Mouse (Mus musculus): Measurements from ENCODE around the gene Btn2a2. TPM values are rescaled to one million over a fixed set of nuclear protein-coding genes. Genes with fewer than 3 reads are reported as not detected.

The Btn2a2 gene
- total RNA-seq, 2 experiments from 2014 or later, result 0.65 to 1.4 TPM

DNA sequence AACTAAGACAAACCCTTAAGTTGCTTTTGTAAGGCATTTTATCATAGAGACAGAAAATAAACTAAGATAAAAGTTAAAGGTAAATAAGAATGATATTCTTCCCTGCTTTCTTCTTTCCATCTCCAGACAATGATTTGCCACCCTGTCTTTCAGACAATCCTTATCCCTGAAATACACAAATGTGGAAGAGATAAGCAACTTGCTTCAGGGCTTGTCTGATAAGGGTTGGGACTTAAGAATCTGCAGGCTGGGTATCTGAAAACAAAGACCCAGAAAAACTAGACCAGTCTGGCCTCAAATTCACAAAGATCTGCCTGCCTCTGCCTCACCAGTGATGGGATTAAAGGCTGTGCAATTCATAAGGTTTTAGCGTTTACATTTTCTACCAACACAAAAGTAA is 2.6 kb upstream of the Btn2a2 start:
- no peak for DNase-seq (ENCODE audit: extremely low spot score in 1 of 2, low spot score in 2 of 2)
- intact Hi-C loops (cut with DNase I), result no loop called here
- TF ChIP-seq CTCF (IDR thresholded peaks at IDR 0.05), result no peak
- Histone ChIP-seq H3K27ac (no peak overlapping the region), H3K4me3 (no peak overlapping the region)

DNA sequence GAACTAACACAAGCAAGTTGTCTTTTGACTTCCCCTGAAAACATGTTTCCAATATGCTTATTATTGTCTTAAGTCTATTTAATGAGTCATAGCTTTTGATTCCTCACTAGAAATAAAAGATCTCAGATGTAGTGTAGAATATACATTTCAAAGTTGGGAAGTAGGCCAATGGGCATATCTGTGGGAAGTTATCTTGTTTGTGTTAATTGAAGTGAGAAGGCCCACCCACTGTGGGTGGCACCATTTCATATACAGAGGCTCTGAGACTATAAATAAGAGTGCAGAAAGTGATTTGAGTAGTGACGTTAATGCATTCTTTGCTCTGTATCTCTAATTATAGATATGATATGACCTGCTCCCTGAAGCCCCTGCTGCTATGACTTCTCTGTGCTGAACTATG is 2.2 kb upstream of the Btn2a2 start:
- no peak for TF ChIP-seq CTCF (IDR thresholded peaks at IDR 0.05)
- intact Hi-C loops (cut with DNase I), result no loop called here
- no peak for DNase-seq (ENCODE audit: extremely low spot score in 1 of 2, low spot score in 2 of 2)
- no peak overlapping the region for H3K4me3 ChIP-seq
- no peak overlapping the region for H3K27ac ChIP-seq

DNA sequence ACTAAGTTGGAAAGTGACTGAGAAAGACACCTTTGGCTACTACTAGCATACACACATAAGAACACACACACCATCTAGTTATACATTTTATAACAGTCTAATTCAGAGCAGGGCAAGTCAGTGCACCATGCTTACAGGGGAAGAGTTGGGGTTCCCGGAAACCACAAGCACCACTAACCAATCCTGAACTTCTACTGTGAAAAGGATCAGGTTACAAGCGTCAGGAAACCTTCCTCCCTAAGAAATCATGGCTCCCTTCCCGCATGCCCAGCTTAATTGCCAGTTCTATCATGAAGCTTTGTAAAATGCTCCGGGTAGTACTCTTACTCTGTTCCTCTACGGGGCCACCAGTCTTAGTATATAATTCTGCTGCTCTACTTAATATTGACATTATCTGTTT is 3.4 kb downstream of the Btn2a2 start:
- no peak for TF ChIP-seq CTCF (IDR thresholded peaks at IDR 0.05)
- no peak overlapping the region for H3K27ac ChIP-seq
- DNase-seq (ENCODE audit: extremely low spot score in 1 of 2, low spot score in 2 of 2), result no peak

DNA sequence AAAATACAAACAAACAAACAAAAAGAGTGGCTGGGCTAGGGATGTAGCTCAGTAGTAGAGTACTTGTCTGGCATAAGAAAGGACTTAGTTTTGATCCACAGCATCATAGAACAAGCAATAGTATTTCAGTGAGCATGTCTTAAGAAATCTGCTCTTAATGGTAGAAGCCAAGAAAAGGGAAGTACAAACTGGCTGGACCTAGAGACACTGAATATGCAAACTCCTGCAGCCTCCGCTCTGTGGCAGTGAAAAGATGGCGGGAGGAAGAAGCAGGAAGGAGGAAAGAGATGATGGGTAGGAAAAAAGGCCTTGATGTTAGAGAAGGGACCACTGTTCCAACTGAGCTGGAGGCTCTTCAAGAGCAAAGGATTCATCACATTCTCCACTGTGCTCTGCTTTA is 5.5 kb downstream of the Btn2a2 start:
- intact Hi-C loops (cut with DNase I), result no loop called here
- DNase-seq (ENCODE audit: extremely low spot score in 1 of 2, low spot score in 2 of 2), result no peak
- no peak for TF ChIP-seq CTCF (IDR thresholded peaks at IDR 0.05)
- Histone ChIP-seq H3K4me3 (no peak overlapping the region), H3K27ac (no peak overlapping the region)

More for the DNA sequence above, 3.4 kb downstream of the Btn2a2 start:
- H3K4me3 ChIP-seq, result no peak overlapping the region
- intact Hi-C loops (cut with DNase I), result no loop called here

DNA sequence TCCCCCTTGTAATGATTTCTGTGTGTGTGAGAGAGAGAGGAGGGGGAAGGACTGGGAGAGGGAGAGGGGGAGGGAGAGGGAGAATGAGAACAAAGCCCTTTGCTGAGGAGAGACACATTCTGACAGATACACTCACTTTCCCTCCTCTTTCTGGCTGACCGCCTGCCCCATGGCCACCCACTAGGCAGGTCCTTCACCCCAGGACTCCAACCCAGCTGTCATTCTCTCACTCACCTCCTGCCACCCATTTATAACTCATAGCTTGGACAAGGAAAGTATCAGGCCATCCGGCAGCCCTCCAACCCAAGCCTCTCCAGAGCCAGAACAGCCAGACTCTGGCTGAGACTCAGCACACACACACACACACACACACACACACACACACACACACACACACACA is 13.0 kb downstream of the Btn2a2 start:
- no peak for DNase-seq (ENCODE audit: extremely low spot score in 1 of 2, low spot score in 2 of 2)
- intact Hi-C loops (cut with DNase I), result no loop called here

DNA sequence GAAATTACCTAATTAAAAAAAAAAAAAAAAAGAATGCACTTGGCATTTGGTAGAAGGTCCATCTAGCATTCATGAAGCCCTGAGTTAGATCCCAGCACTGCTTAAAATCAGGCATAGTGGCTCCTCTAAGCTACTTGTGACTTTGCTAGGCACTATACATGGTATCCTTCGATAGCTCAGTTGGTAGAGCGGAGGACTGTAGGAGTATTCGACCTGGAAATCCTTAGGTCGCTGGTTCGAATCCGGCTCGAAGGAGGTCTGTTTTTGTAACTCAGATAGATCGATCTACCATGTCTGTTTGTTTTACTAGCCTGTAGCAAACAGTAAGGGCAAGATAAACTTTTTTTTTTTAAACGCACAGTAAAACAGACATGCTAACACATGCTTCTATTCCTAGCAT is 21.7 kb downstream of the Btn2a2 start:
- Histone ChIP-seq H3K27ac (no peak overlapping the region), H3K4me3 (no peak overlapping the region)
- DNase-seq (ENCODE audit: extremely low spot score in 1 of 2, low spot score in 2 of 2), result peak; percentile 69
- intact Hi-C loops (cut with DNase I), result no loop called here
- TF ChIP-seq CTCF (IDR thresholded peaks at IDR 0.05), result no peak

More for the DNA sequence above, 13.0 kb downstream of the Btn2a2 start:
- no peak overlapping the region for H3K27ac ChIP-seq
- H3K4me3 ChIP-seq, result no peak overlapping the region
- TF ChIP-seq CTCF (IDR thresholded peaks at IDR 0.05), result no peak

DNA sequence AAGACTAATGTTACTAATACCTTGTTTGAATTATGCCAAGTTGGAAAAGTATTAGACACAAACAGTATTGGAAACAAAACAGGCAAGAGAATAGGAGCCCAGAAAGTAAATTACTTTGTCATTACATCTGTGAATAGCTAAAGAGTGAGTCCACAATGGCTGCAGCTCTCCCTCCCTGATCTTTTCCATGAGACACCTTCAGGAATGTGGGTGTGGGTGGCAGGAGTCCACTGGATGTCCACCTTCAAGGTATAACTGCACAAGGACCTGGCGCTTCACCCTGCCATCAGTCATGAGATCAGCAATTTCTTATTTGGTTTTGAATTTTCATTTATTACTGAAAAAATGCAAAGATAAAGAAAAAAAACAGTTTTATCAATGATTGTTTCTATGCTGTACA is 22.4 kb downstream of the Btn2a2 start:
- Histone ChIP-seq H3K4me3 (no peak overlapping the region), H3K27ac (no peak overlapping the region)
- no peak for TF ChIP-seq CTCF (IDR thresholded peaks at IDR 0.05)
- no peak for DNase-seq (ENCODE audit: extremely low spot score in 1 of 2, low spot score in 2 of 2)
- intact Hi-C loops (cut with DNase I), result no loop called here

DNA sequence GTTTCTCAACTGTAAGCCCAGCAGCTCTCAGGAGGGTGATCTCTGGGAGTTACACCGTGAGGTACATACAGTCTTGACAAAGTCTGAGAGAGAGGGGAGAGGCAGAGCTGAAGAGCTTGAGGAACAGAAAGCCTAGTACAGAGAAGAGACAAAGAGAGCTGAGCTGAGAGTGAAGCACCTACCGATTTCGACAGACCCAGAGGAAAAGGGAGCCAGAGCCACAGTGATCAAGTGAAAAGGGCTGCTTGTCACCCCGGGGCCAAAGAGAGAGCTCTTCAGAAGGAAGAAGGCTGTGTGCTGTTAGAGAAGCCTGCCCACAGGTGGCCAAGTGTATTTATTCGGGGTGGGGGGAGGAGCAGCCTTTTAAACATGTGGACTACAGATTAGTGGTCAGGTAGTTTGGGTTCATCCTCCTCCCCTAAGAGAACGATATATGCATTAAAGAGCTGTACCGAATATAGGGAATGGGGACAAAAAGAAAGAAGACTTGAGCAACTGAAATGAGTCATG is 23.0 kb downstream of the Btn2a2 start, which contains the start of gene Btn1a1:
TSS of gene Btn1a1 (minus strand) at position 302 of the 510 bp plus-strand sequence.
- TF ChIP-seq CTCF (IDR thresholded peaks at IDR 0.05), result no peak
- DNase-seq (ENCODE audit: extremely low spot score in 1 of 2, low spot score in 2 of 2), result no peak
- Histone ChIP-seq H3K27ac (no peak within 1 kb of the TSS), H3K4me3 (peak within 1 kb of the TSS; percentile 66)
- intact Hi-C loops (cut with DNase I), result loop anchor here (2.0 kb wide), 1 partner anchor 49 kb away; no protein-coding TSS in a partner anchor

DNA sequence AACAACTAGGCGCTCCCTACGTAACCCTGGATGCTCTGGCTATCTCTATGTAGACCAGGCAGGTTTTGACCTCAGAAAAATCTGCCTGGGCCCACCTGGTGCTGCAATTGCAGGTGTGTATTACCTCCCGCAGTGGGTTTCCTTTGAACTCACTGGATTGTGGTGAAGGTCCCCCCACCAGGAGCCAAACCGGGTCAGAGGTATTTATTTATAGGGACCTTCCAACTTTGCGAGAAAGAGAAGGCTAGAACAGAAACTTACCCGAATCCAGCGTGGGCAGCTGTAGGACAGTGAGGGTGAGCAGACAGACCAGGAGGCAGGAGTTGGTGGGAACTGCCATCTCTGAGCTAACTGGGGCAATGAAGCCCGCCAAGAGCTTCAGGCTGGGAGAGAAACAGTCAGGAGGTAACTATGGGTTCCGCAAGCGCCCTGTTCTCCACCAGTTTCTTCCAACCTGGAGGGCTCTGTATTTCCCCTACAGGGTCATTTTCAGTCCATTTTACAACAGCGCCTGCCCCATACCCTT is 23.8 kb downstream of the Btn2a2 start:
- no peak for DNase-seq (ENCODE audit: extremely low spot score in 1 of 2, low spot score in 2 of 2)
- no peak for TF ChIP-seq CTCF (IDR thresholded peaks at IDR 0.05)
- intact Hi-C loops (cut with DNase I), result loop anchor here (2.0 kb wide), 1 partner anchor 50 kb away; no protein-coding TSS in a partner anchor

DNA sequence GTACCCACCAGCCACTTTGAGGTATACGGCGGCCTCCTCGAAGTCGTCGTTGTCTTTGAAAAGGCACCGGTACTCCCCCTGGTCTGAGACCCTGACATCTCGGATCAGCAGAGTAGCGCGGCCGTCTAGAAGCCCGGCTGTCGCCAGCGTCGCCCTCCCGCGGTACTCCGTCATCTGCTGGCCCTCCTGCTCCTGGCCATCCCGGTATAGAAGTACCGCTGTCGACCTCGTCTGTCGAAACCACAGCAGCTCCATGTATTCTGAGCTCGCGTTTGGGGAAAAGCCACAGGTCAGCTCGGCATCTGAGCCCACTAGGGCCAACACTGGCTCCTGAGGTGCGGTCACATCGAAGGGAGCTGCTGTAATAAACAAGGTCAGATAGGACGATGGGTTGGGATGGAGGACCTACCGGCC is 24.4 kb downstream of the Btn2a2 start:
- Histone ChIP-seq H3K27ac (peak overlapping the region; percentile 24; the same call in 1 of the 2 replicates), H3K4me3 (peak overlapping the region; percentile 66)
- DNase-seq (ENCODE audit: extremely low spot score in 1 of 2, low spot score in 2 of 2), result peak in 1 of 2 experiments; percentile 52
- no peak for TF ChIP-seq CTCF (IDR thresholded peaks at IDR 0.05)
- intact Hi-C loops (cut with DNase I), result loop anchor here (2.0 kb wide), 1 partner anchor 51 kb away; no protein-coding TSS in a partner anchor

More for the DNA sequence above, 23.8 kb downstream of the Btn2a2 start:
- peak overlapping the region; percentile 66 for H3K4me3 ChIP-seq
- no peak overlapping the region for H3K27ac ChIP-seq

DNA sequence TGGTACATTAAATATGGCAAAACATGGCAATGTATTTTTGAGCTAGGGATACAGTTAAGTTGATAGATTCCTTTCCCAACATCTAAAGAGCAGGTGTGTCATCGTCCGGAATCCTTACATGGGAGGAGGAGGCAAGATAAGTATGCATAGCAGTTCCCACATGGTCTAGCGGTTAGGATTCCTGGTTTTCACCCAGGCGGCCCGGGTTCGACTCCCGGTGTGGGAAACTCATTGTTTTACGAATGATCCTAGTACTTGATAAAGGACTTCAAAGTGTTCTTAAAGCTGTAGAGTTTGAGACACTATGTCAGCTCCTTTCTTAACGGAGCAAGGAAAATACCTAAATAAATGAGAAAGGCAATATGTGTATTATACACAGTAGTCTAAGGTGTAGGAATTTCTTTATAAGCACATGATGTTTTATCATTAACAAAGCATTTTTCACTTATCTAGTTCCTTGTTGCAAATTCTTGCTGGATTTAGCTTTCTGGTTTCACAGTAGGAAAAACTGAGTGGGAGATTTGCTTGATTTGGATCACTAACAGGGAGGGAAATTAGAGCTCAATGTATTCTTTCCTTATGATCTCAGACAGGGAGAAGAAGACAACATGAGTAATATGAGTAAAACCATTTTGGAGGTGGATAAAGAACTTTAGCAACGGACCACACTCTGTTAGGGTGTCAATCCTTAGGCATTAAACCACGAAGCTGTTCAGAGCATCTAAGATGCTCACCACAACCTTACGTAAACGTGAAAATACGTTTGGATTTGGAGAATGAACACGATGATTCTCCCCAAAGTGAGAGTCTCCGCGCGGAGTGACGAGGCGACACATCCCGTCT is 25.1 kb downstream of the Btn2a2 start:
- no peak for TF ChIP-seq CTCF (IDR thresholded peaks at IDR 0.05)
- Histone ChIP-seq H3K27ac (peak overlapping the region; percentile 24; the same call in 1 of the 2 replicates), H3K4me3 (peak overlapping the region; percentile 66)
- peak; percentile 88 to 90 for DNase-seq (ENCODE audit: extremely low spot score in 1 of 2, low spot score in 2 of 2)
- intact Hi-C loops (cut with DNase I), result loop anchor here (2.0 kb wide), 1 partner anchor 51 kb away; no protein-coding TSS in a partner anchor

DNA sequence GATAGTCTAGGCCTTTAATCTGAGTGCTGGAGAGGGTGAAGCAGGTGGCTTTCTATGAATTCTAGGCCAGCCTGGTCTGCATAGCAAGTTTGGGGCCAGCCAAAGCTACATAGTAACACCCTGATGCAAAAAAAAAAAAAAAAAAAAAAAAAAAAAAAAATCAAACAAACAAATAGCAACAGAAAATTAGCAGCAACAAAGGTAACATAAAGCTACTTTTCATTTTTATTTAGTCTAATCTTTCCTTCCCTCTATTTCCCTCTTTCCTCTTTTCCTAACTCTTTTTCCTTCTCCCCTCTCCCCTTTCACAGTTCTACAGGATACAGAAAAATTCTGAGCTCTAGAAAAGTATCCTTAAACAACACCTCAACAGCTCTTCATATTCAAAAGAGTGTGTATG is 26.0 kb downstream of the Btn2a2 start:
- H3K4me3 ChIP-seq, result no peak overlapping the region
- DNase-seq (ENCODE audit: extremely low spot score in 1 of 2, low spot score in 2 of 2), result no peak
- intact Hi-C loops (cut with DNase I), result no loop called here
- H3K27ac ChIP-seq, result no peak overlapping the region
- TF ChIP-seq CTCF (IDR thresholded peaks at IDR 0.05), result no peak
